Mouse (Mus musculus) myocyte (in vitro differentiated cells): ENCODE results near the gene Add3.

Source experiments
- MAX ChIP-seq: IDR thresholded peaks from one replicate; pipeline ENCODE4 v1.6.1; 2011; ENCODE audit warnings: low read depth, mild to moderate bottlenecking, control low read depth
- POLR2A ChIP-seq: IDR thresholded peaks from one replicate; pipeline ENCODE4 v1.6.1; 2011; ENCODE audit warnings: low read depth, mild to moderate bottlenecking, control low read depth, moderate library complexity; ENCODE audit not compliant: insufficient read length
- TCF3 ChIP-seq: IDR thresholded peaks from one replicate; pipeline ENCODE4 v1.6.1; 2011; ENCODE audit warnings: low read depth, control low read depth; ENCODE audit not compliant: insufficient read length

- TF ChIP-seq MAX (no peak), POLR2A (no peak), TCF3 (no peak)
These were observed 47.9 kb downstream of the Add3 start for GRCm38 (mm10) chr19:53188186-53188585.
